Mouse (Mus musculus): Measurements from ENCODE around the gene Camta1. TPM values are rescaled to one million over a fixed set of nuclear protein-coding genes. Genes with fewer than 3 reads are reported as not detected.

The Camta1 gene
- polyA plus RNA-seq, 1 experiment from 2014 or later = 66.4 TPM

GRCm38 (mm10) chr4:151572716-151573115 lies 289.0 kb downstream of the Camta1 start:
- H3K4me2 ChIP-seq = no peak overlapping the region
- H3K4me3 ChIP-seq = no peak overlapping the region
- no peaks in the 10 kb centered on the region for H3K36me3 ChIP-seq
- no peaks in the 10 kb centered on the region for H3K9me3 ChIP-seq
- 67% methylated on average over 5 of the region's 5 CpGs for WGBS
- H3K4me1 ChIP-seq = peaks cover 3% of the 10 kb centered on the region
- ATAC-seq (ENCODE audit: insufficient number of reproducible peaks, low FRiP score, low TSS enrichment, low read depth) = no peak
- H3K27ac ChIP-seq = no peak overlapping the region
- no peak overlapping the region for H3K9ac ChIP-seq
- no peaks in the 10 kb centered on the region for H3K27me3 ChIP-seq

DNA sequence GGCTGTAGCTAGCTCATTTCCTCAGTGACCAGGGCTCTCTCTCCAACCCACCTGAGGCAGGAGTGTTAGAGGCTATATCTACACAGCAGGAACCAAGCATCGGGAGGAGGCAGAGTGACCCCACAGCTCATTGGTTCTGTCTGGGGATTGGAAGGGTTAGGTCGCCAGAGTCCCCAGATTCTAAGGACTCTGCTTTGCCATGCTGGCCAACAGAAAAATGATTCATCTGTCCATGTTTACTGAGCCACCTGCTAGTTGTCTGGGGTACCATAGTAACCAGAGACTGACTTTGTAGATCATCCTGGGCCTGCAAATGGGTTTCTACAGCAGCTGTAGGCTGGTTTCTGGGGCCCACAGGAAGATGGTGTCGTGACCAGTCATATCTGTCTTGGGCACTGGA lies 292.1 kb downstream of the Camta1 start:
- H3K4me3 ChIP-seq = no peak overlapping the region
- H3K36me3 ChIP-seq = no peaks in the 10 kb centered on the region
- no peak for ATAC-seq (ENCODE audit: insufficient number of reproducible peaks, low FRiP score, low TSS enrichment, low read depth)
- no peaks in the 10 kb centered on the region for H3K27me3 ChIP-seq
- H3K27ac ChIP-seq = no peak overlapping the region
- H3K9me3 ChIP-seq = no peaks in the 10 kb centered on the region
- no peak overlapping the region for H3K4me2 ChIP-seq
- H3K4me1 ChIP-seq = no peaks in the 10 kb centered on the region
- no peak overlapping the region for H3K9ac ChIP-seq
- WGBS = 62% methylated on average over 3 of the region's 3 CpGs

DNA sequence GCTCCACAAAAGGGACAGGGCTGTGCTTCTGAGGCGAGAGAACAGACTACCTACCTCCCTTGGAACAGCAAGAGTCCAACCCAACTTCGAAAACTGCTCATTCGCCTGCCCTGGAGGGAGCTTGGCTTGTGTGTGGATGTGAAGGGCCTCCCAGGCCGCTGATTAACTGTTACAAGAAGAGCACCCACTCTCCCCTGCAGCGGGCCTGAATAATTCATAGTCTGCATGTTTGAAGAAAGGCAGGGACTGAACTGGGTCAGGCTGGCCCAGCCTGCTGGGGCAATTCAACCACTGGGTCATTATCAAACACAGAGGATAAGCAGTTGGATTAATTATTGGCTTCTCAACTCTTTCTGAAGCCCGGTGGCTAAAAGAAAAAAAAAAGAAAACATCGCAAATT lies 292.8 kb downstream of the Camta1 start:
- Histone ChIP-seq H3K9me3 (no peaks in the 10 kb centered on the region), H3K27ac (no peak overlapping the region), H3K4me3 (no peak overlapping the region), H3K9ac (no peak overlapping the region), H3K4me1 (no peaks in the 10 kb centered on the region), H3K36me3 (no peaks in the 10 kb centered on the region), H3K27me3 (no peaks in the 10 kb centered on the region), H3K4me2 (no peak overlapping the region)
- ATAC-seq (ENCODE audit: insufficient number of reproducible peaks, low FRiP score, low TSS enrichment, low read depth) = no peak
- 56% methylated on average over 7 of the region's 7 CpGs for WGBS

- no peak for ATAC-seq (ENCODE audit: insufficient number of reproducible peaks, low FRiP score, low TSS enrichment, low read depth)
- Histone ChIP-seq H3K9me3 (no peaks in the 10 kb centered on the region), H3K4me3 (no peak overlapping the region), H3K4me2 (no peak overlapping the region), H3K36me3 (no peaks in the 10 kb centered on the region), H3K4me1 (no peaks in the 10 kb centered on the region), H3K27ac (no peak overlapping the region), H3K9ac (no peak overlapping the region), H3K27me3 (no peaks in the 10 kb centered on the region)
- WGBS = 83% methylated on average over 4 of the region's 4 CpGs
Measured at GRCm38 (mm10) chr4:151567105-151567504, 294.6 kb downstream of the Camta1 start.

DNA sequence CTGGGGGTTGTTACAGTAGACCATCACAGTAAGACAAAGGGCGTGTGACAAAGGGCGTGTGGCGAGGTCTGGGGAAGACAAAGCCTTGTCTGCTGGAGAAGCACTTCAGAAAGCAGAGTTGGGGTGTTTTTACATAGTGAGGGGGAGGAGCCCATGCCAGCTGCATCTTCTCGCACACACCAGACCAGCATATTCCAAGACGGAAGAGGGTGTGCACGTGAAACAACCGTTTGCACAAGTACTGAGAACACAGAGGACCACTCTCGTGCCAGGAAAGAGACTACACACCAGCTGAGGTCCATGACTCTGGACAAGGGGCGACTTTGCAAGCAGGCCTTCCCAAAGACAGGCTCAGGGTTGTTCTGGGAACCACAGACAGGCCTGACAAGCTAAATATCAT lies 306.2 kb downstream of the Camta1 start:
- Histone ChIP-seq H3K4me1 (peaks cover 15% of the 10 kb centered on the region), H3K4me3 (no peak overlapping the region), H3K4me2 (no peak overlapping the region), H3K27ac (no peak overlapping the region), H3K9me3 (no peaks in the 10 kb centered on the region), H3K9ac (no peak overlapping the region), H3K27me3 (peaks cover 8% of the 10 kb centered on the region), H3K36me3 (no peaks in the 10 kb centered on the region)
- 80% methylated on average over 9 of the region's 9 CpGs for WGBS
- no peak for ATAC-seq (ENCODE audit: insufficient number of reproducible peaks, low FRiP score, low TSS enrichment, low read depth)

- Histone ChIP-seq H3K9me3 (no peaks in the 10 kb centered on the region), H3K4me1 (peaks cover 25% of the 10 kb centered on the region), H3K9ac (no peak overlapping the region), H3K4me3 (no peak overlapping the region), H3K36me3 (no peaks in the 10 kb centered on the region), H3K27me3 (peaks cover 10% of the 10 kb centered on the region), H3K4me2 (no peak overlapping the region), H3K27ac (no peak overlapping the region)
- ATAC-seq (ENCODE audit: insufficient number of reproducible peaks, low FRiP score, low TSS enrichment, low read depth) = no peak
- WGBS = 35% methylated on average over 10 of the region's 10 CpGs
Measured at GRCm38 (mm10) chr4:151549523-151549922, 312.2 kb downstream of the Camta1 start.

GRCm38 (mm10) chr4:151545452-151545851 lies 316.2 kb downstream of the Camta1 start:
- Histone ChIP-seq H3K9me3 (no peaks in the 10 kb centered on the region), H3K4me3 (no peak overlapping the region), H3K9ac (no peak overlapping the region), H3K27me3 (peaks cover 1% of the 10 kb centered on the region), H3K27ac (no peak overlapping the region), H3K36me3 (no peaks in the 10 kb centered on the region), H3K4me2 (no peak overlapping the region), H3K4me1 (peaks cover 9% of the 10 kb centered on the region; the same call in 1 of the 2 replicates)
- no peak for ATAC-seq (ENCODE audit: insufficient number of reproducible peaks, low FRiP score, low TSS enrichment, low read depth)
- WGBS = 67% methylated on average over 3 of the region's 3 CpGs

- no peak overlapping the region for H3K9ac ChIP-seq
- no peak overlapping the region for H3K4me2 ChIP-seq
- H3K4me3 ChIP-seq = no peak overlapping the region
- no peak overlapping the region for H3K27ac ChIP-seq
- H3K27me3 ChIP-seq = 0 out of 2 replicates have a peak, but pooled peaks cover 3% of the 10 kb centered on the region
- H3K4me1 ChIP-seq = peaks cover 8% of the 10 kb centered on the region
- no peak for ATAC-seq (ENCODE audit: insufficient number of reproducible peaks, low FRiP score, low TSS enrichment, low read depth)
- 48% methylated on average over 5 of the region's 5 CpGs for WGBS
- no peaks in the 10 kb centered on the region for H3K9me3 ChIP-seq
- no peaks in the 10 kb centered on the region for H3K36me3 ChIP-seq
Measured at GRCm38 (mm10) chr4:151544191-151544590, 317.5 kb downstream of the Camta1 start.

GRCm38 (mm10) chr4:151540546-151540945 lies 321.1 kb downstream of the Camta1 start:
- no peak for ATAC-seq (ENCODE audit: insufficient number of reproducible peaks, low FRiP score, low TSS enrichment, low read depth)
- no peak overlapping the region for H3K27ac ChIP-seq
- 67% methylated on average over 6 of the region's 6 CpGs for WGBS
- H3K36me3 ChIP-seq = no peaks in the 10 kb centered on the region
- no peaks in the 10 kb centered on the region for H3K9me3 ChIP-seq
- H3K4me1 ChIP-seq = peaks cover 17% of the 10 kb centered on the region
- H3K4me3 ChIP-seq = no peak overlapping the region
- 0 out of 2 replicates have a peak, but pooled peaks cover 3% of the 10 kb centered on the region for H3K27me3 ChIP-seq
- no peak overlapping the region for H3K4me2 ChIP-seq
- H3K9ac ChIP-seq = no peak overlapping the region

DNA sequence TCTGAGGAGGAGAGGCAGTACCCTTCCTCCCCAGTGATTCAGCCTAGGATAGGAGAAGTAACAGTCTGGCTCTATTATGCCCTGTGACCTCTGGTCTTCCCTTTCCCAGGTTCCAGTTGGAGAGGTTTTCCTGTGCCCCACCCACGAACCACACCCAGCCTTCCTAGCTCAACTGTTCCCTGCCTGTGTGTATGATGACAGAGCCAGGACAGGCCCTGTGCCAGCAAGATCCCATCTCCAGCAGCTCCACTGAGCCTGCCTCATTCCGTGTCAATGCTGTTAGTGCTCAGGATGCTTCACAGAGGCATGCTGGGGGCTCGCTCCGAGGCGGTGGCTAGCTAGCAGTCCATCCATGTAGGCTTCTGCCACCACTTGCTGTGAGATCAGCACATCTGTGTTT lies 321.8 kb downstream of the Camta1 start:
- Histone ChIP-seq H3K27ac (no peak overlapping the region), H3K9me3 (no peaks in the 10 kb centered on the region), H3K4me2 (no peak overlapping the region), H3K36me3 (no peaks in the 10 kb centered on the region), H3K4me1 (peaks cover 17% of the 10 kb centered on the region), H3K27me3 (0 out of 2 replicates have a peak, but pooled peaks cover 3% of the 10 kb centered on the region), H3K9ac (no peak overlapping the region), H3K4me3 (no peak overlapping the region)
- 66% methylated on average over 5 of the region's 5 CpGs for WGBS
- ATAC-seq (ENCODE audit: insufficient number of reproducible peaks, low FRiP score, low TSS enrichment, low read depth) = no peak

- 49% methylated on average over 10 of the region's 10 CpGs for WGBS
- no peak overlapping the region for H3K9ac ChIP-seq
- H3K4me3 ChIP-seq = no peak overlapping the region
Measured at GRCm38 (mm10) chr4:151539167-151539525, 322.5 kb downstream of the Camta1 start.

GRCm38 (mm10) chr4:151538446-151539166 lies 323.1 kb downstream of the Camta1 start:
- WGBS = 56% methylated on average over 18 of the region's 18 CpGs
- Histone ChIP-seq H3K4me1 (peaks cover 17% of the 10 kb centered on the region), H3K36me3 (no peaks in the 10 kb centered on the region), H3K9me3 (no peaks in the 10 kb centered on the region), H3K4me3 (no peak overlapping the region), H3K9ac (no peak overlapping the region), H3K27ac (no peak overlapping the region), H3K27me3 (0 out of 2 replicates have a peak, but pooled peaks cover 3% of the 10 kb centered on the region), H3K4me2 (no peak overlapping the region)
- no peak for ATAC-seq (ENCODE audit: insufficient number of reproducible peaks, low FRiP score, low TSS enrichment, low read depth)

More at GRCm38 (mm10) chr4:151539167-151539525, 322.5 kb downstream of the Camta1 start:
- Histone ChIP-seq H3K9me3 (no peaks in the 10 kb centered on the region), H3K36me3 (no peaks in the 10 kb centered on the region), H3K27me3 (0 out of 2 replicates have a peak, but pooled peaks cover 3% of the 10 kb centered on the region), H3K4me2 (no peak overlapping the region), H3K27ac (no peak overlapping the region), H3K4me1 (peaks cover 17% of the 10 kb centered on the region)
- no peak for ATAC-seq (ENCODE audit: insufficient number of reproducible peaks, low FRiP score, low TSS enrichment, low read depth)

All from limb, embryonic 15.5 days (tissue).